Mouse (Mus musculus): Measurements from ENCODE around the gene Reep6. TPM values are rescaled to one million over a fixed set of nuclear protein-coding genes. Genes with fewer than 3 reads are reported as not detected.

Reep6 gene
- total RNA-seq, 2 experiments from 2014 or later: 1.1 to 2.8 TPM

- no peak for DNase-seq
Measured at GRCm38 (mm10) chr10:80301256-80302081, 28.3 kb upstream of the Reep6 start.

DNA sequence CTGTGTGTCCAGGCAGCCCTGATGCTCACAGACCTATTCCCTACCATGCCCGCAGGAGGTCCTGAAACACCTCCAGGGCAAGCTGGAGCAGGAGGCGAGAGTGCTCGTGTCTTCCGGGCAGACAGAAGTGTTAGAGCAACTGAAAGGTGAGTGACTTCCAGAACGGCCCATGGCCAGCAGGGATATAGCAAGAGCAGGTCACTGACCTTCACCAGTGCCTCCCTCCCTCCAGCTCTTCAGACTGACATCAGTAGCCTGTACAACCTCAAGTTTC is 27.7 kb upstream of the Reep6 start:
- DNase-seq: no peak

DNA sequence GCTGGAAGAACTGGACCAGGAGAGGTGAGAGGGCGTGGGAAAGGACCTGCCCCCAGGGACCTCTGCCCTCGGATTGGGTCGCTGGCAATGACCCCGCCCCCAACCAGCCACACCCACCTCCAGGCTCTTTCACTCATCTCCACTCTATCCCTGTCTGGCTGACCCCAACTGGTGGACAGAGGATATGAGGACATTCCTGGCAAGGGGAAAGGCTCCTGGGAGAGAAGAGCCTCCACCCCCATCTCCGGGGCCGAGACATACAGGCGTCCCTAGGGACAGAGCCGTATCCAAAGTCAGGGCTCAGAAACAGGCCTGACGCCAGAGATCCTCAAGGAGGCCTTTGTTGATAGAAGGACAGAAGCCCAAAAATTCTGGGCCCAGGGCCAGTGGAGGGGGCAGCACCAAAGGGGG is 27.3 kb upstream of the Reep6 start:
- peak; percentile 87 for DNase-seq

DNA sequence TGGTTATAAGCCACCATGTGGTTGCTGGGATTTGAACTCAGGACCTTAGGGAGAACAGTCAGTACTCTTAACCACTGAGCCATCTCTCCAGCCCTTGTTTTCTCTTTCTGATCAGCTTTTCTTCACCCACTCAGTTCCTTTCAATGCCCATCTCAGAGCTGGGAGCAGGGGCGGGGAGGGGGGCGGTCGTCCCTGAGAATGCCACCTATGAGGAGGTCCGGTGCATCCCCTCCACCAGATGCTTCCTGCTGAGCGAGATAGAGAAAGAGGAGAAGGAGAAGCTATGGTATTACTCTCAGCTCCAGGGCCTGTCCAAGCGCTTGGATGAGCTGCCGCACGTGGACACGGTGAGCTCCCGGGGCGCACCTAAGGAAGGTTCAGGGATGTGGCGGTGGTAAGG is 25.3 kb upstream of the Reep6 start:
- no peak for DNase-seq

DNA sequence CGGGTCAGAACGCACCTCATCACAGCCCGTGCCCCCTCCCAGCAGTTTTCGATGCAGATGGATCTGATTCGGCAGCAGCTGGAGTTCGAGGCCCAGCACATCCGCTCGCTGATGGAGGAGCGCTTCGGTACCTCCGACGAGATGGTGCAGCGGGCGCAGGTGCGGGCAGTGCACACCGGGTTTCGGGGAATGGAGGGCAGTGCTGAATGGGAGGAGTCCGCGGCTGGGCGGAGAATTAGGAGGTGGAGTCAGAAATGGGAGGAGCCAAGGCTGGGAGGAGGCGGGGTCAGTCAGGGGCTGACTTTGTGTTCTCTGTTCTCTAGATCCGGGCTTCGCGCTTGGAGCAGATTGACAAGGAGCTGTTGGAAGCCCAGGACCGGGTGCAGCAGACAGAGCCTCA is 24.9 kb upstream of the Reep6 start:
- no peak for DNase-seq

GRCm38 (mm10) chr10:80311560-80311959 is 18.2 kb upstream of the Reep6 start:
- DNase-seq: no peak

GRCm38 (mm10) chr10:80312586-80313504 is 16.9 kb upstream of the Reep6 start:
- DNase-seq: no peak

DNA sequence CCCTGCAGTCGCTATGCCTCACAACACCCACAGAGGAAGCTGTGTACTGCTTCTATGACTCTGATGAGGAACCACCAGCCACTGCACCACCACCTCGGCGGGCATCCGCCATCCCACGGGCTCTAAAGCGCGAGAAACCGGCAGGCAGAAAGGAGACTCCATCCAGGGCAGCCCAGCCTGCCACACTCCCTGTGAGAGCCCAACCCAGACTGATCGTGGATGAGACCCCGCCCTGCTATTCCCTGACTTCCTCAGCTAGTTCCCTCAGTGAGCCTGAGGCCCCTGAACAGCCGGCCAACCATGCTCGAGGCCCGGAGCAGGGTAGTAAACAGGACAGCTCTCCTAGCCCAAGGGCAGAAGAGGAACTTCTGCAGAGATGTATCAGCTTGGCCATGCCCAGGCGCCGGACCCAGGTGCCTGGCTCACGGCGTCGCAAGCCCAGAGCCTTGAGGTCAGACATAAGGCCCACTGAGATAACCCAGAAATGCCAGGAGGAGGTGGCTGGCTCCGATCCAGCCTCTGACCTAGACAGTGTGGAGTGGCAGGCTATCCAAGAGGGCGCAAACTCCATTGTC is 16.0 kb upstream of the Reep6 start:
- DNase-seq: no peak

DNA sequence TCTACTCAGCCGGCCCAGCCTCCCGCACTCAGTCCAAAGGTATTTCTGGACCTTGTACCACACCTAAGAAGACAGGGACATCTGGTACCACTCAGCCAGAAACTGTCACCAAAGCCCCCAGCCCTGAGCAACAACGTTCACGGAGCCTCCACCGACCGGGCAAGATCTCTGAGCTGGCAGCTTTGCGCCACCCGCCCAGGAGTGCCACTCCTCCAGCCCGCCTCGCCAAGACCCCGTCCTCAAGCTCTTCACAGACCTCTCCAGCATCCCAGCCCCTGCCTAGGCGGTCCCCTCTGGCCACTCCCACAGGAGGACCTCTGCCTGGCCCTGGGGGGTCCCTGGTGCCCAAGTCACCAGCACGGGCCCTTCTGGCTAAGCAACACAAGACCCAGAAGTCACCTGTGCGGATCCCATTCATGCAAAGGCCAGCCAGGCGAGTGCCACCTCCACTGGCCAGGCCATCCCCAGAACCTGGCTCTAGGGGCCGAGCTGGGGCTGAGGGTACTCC is 15.2 kb upstream of the Reep6 start:
- no peak for DNase-seq

GRCm38 (mm10) chr10:80315315-80315714 is 14.4 kb upstream of the Reep6 start:
- DNase-seq: no peak

DNA sequence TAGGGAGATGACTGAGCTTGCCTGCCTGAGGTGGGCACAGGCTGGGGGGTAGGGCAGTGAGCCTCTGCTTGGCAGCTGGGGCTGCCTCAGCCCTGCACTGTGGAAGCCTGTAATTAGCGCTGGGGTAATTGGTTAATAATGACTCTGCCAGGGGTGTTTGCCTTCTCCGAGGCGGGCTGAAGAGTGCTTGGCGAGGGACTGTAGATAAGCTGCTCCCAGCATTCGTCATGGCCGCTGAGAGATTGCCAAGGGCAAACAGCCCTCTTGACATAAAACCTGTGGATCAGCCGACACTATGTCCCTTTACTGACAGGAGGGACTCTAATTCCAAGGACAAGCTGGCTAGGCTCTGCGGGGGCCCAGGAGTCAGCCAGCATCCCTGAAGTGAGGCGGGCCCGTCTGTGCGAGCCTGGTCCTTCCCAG is 13.4 kb upstream of the Reep6 start:
- DNase-seq: no peak

DNA sequence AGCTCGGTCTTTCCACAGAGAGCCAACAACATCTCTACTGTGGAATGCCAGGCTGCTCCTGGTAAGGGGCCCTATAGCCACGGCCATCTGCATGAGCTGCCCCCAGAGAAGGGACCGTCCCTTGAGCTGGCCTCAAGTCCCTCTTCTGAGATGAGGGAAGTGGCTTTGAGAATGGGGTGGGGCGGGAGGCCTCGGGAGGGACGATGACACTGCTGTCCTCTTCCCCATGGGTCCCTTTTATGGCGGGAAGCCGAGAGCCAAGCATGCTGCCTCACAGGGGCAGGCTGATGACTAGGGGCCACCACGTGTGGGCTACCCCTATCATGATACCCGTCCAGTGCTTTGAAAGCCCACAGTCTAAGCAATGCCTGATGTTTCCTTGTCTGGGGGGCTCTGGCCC is 12.7 kb upstream of the Reep6 start:
- no peak for DNase-seq

GRCm38 (mm10) chr10:80320340-80320760 is 9.4 kb upstream of the Reep6 start, which contains the start of gene 2310011J03Rik:
Gene 2310011J03Rik, minus strand, starts transcription at chr10:80320537.
- DNase-seq: peak; percentile 90

DNA sequence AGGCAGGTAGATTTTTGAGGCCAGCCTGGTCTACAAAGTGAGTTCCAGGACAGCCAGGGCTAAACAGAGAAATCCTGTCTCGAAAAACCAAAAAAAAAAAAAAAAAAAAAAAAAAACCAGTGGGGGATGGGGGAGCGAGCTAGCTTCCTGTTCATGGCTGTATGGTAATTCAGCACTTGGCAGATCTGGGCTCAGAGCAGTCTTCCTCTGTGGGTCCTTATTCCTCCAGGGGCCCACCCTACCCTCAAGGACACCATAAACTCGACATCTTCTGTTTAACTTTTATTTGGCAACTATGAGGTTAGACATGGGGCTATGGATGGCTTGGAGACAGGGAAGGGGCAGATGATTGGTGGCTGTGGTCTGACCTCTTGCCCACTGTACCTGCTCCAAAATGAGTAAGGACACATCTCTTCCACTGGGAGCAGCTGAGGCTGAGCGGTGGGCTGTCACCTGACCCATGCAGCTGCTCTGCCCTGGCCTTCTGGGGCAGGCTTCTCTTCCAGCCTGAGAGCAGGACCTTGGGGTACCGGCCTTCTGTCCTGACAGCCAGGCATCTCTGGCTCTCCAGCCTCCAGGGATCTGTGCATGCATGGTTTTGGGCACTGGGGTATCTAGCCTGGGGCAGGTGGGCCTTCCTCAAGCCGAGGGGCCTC is 8.6 kb upstream of the Reep6 start:
- DNase-seq: no peak

DNA sequence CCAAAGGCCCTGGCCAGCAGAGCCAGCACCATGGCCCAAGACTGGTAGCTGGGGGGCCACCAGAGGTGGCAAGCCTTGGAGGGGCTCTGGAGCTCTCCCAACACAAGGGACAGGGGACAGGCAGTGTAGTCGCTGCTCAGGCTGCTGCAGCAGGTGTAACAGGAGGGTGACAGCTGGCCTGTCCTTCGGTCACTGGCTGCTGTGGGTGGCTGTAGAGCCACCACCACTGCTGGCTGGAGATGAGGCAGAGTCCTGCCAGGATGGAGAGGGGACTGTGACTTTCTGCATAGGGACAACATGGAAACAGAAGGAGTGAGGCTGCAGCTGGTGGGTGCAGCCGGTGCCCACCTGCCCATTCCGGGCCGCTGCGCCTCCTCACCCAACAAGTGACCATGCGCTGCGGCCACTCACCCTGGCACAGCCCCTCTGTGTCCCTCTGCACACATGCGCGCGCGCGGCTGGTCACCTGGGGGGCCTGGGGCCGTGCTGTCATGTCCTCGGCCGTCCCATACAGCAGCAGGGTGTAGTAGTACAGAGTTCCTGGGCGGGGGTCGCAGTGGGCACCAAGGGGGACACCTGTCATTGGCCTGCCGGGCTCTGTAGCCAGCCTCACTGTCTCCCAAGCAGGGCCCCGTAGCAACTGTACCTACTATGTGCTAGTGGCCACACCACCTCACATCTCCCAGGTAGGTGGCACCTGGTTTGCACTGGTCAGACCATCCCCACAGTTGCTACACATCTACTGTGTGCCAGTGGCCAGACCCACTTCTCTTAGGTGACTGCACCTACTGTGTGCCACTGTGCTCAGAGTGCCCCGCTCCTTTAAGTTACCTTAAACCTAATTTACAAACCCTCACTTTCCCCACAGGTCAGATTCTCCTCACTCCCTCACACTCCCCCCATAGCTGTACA is 7.8 kb upstream of the Reep6 start:
- no peak for DNase-seq

DNA sequence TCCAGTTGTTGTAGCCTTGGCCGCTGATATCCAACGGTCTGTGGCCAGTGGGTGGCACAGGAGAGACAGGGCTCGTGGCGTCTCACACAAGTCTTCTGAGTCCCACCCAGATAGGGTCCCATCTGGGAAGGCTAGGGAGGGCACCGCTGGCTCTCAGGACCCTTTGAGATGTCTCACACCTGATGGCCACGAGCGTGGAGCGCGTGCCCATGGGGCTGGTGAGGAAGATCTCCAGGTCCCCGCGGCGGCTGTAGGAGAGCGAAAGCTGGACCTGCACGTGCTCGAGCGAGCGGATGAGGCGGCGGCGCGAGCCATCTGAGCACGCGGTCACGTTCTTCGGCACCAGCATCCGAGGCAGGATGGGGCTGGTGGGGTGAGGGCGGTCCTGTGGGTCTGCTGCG is 6.9 kb upstream of the Reep6 start:
- no peak for DNase-seq

DNA sequence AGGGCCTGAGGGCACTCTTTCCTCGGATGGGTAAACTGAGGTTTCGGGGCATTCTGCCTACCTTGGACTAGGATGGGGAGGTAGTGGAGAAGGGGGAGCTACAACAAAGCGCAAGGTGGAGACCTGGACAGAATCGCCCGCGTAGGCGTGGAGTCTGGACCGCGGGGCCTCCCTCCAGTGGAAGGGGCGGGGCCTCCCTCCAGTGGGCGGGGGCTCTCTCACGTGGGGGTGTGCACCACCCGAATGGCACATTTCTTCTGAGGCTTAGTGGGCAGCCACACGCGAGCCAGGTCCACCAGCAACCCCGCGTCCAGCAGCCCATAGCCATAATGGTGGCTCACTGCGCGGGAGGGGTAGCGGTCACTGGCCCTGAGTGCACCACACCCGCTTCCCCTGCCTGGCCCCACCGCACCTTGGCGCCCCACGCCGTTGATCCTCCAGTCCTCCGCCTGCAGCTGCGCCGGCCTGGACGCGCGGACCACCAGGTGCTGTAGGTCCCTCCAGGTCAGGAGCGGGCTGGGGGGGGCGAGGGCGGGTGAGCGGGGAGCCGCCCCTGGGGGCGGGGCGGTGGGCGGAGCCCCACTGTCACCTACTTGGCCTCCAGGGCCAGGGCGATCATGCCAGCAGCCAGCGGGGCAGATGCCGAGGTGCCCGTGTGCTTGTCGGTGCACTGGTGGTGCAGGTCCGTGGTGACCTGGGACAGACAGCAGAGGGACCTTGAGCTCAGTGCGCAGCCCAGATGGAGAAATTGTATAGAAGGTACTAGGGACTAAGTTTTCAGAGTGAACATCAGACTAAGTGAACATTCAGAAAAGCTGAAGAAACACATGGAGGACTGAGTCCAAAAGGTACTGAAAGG is 6.3 kb upstream of the Reep6 start:
- peak; percentile 76 for DNase-seq

- DNase-seq: no peak
Measured at GRCm38 (mm10) chr10:80324120-80325037, 5.4 kb upstream of the Reep6 start.

- no peak for DNase-seq
Measured at GRCm38 (mm10) chr10:80325045-80325444, 4.7 kb upstream of the Reep6 start.
